Mouse (Mus musculus) megakaryocyte progenitor cell, adult 5-6 weeks (primary cell): ENCODE results near the gene Scoc. TPM values are rescaled to one million over a fixed set of nuclear protein-coding genes. Genes with fewer than 3 reads are reported as not detected.

ENCODE experiments used
- ATAC-seq: replicated peaks from 2 replicates; pipeline ENCODE4 v1.8.0; 2016; ENCODE audit warnings: mild to moderate bottlenecking, moderate TSS enrichment, inconsistent platforms; ENCODE audit not compliant: poor library complexity
- total RNA-seq, 2 experiments: library from RNA; stranded (forward) in 1 of 2; stranded (reverse) in 1 of 2; fragments of 157-497, 149-512 nt in 1 of 2; fragments of 200-1000 nt in 1 of 2; gene quantifications; 2 replicates each; pipeline versions ENCODE4 v1.2.3 to v1.2.4; 2015 to 2017

Scoc gene
- total RNA-seq (2015): 64.4 and 70.9 TPM in 2 replicates
- 27.9 and 43.9 TPM in 2 replicates for total RNA-seq (2017)

DNA sequence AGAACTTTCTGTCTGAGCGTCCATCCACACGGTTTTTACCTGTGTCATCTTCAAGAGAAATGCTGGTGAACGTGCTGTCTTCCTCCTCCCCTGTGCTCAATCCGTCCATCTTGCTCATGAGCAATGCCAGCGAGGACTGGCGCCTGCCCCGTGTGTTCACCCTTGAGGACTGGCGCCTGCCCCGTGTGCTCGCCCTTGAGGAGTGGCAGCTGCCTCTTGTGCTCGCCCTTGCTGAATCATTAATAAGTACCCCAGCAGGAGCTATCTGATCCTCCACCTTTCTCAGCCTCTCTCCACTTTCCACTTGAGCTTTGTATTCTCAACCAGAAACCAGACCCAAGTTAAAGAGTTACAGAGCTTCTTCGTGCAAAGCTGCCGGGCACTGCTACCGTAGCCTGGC, at the start of gene Scoc:
Gene Scoc (minus strand): TSS at position 170 of the 400 bp plus-strand sequence.
- no peak for ATAC-seq

DNA sequence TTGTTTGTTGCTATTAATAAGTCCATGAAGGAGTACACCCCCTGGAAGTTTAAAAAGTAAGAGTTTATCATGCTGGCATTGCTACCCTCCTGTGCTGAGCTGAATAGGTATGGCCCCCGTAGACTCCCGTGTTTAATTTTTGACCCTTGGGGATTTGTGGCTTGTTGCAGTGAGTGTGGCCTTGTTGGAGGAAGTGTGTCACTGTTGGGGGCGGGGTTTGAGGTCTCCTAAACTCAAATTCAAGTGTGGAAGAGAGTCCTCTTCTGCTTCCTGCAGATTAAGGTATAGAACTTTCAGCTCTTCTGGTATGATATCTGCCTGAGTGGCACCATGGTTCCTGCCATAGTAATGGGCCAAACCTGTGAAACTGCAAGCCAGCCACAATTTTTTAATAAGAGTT, 1.4 kb upstream of the Scoc start:
- no peak for ATAC-seq

DNA sequence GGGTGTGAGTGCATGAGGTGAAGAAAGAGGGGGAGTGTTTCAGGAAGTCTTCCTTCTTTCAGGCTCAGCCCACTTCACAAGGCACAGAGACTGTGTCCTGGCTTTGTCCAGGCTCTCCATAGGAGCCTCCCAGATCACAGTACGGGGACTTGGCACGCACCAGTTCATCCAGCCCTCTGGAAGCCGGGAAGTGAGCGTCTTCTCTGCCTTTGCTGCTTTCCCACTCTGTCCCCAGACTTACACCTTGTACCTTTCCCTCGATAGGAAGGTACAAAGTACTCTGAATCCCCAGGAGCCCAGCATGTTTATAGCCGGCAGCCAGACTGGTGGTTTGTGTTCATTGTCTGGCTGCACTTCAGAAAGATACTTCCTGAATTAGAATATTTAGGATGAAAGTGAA, 1.1 kb downstream of the Scoc start:
- no peak for ATAC-seq

DNA sequence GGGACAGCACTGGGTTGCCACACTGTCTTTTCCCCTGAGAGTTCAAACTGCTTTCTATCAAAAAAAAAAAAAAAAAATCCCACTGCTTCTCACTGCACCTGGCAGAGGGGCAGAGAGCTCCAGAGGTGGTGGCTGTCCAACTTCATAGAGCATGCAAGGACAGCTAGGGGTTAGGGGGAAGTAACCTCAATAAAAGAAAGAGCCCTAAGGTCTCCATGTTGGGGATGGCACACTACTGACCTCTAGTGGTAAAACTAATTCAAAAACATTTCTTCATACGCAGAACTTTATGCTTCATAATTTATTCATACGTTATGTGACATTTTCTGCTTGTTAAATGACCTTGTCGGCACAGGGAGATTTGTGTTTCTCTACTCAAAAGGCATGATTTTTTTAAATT, 7.1 kb downstream of the Scoc start:
- peak; percentile 95 for ATAC-seq

DNA sequence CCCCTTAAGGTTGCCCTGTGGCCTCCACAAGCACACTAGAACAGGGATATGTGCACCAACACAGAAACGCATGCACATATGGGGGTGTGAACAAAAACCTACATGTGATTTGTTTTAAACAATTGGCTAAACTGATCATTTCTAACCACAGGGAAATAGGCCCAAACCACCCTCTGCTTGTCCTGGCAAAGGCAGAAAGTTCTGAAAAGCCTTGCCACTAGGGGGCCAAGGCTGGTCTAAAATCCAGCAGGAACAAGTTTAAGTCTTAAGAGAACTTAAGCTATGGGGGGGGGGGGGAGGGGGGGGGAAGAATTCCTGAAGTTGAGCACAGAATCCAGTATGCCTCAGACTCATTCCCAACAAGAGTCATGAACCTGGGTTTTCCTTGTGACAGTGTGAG, 8.2 kb downstream of the Scoc start:
- peak; percentile 80 for ATAC-seq

DNA sequence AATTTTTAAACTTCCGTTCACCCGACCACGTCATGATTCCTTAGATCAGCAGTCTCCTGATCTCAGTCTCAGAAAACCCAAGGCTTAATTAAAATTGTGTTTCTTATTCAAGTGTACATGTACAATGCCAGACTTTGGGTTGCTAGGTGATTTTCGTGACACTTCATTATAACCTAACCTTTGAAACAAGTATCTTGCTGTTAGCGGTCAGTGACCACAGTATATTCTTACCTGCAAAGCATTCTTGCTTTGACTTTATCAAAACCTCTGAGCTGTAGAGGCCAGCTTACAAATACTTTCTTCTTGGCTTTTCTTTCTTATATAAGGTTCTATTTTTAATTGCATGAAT, 15.2 kb downstream of the Scoc start:
- ATAC-seq: no peak

DNA sequence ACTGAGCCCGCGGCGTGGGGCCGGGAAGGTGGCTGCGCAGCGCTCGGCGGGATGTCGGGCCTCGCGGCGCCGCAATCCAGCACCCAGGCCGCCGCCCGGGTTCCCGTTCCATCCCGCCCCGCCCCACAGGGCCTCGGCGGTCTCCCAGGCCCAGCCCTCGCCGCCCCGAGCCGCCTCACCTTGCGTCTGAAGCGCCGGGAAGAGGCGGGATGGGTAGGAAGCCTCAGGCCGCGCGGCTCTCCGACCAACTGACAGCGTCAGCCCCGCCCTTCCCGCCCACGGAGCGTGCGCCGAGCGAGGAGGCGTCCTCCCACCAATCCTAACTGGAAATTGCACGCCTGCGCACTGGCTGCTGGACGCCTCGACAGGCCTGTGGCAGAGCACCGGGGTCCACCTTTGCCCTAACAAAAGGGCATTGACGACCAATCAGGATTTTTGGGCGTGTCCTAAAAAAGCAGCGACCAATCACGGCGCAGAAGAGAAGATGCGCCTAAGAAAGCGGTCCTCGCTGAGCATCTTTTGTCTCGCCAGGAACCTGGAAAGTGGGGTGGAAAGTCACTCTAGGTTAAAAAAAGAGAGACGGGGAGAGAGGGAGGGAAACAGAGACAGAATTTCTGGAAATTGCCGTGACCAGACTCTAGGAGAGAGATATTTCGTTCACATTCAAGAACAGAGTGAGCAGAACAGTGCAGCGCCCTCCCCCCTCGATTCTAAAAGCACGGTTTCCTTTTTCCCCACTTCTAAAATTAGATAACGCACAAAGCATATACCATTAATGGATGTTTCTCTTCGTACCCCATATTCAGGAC, 15.7 kb downstream of the Scoc start:
- ATAC-seq: peak; percentile 99

DNA sequence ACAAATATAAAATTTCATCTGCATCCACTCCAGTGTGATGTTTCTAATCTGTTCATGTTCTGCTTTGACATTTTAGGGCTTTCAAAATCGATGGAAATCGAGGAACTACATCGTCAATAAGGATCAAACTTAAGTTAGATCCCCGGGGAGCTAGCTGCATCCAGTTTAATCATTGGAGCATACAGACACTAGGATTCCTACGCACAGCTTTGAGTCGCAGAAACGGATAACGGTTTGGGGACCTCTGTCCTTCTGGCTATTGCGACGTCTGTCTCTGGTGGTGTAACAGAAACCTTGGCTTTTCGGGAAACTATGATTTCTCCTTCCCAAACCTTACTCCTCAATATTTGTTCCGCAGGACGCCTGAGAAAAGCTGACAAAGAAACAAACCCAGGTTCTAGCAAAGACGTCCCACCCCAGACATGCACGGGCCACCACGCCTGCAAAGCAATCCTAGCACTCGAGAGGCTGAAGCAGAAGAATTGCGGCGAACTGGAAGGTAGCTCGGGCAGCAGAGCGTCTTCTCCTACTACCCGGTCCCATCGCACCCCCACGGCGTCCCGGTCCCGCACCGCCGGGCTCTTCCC, 16.4 kb downstream of the Scoc start:
- no peak for ATAC-seq

DNA sequence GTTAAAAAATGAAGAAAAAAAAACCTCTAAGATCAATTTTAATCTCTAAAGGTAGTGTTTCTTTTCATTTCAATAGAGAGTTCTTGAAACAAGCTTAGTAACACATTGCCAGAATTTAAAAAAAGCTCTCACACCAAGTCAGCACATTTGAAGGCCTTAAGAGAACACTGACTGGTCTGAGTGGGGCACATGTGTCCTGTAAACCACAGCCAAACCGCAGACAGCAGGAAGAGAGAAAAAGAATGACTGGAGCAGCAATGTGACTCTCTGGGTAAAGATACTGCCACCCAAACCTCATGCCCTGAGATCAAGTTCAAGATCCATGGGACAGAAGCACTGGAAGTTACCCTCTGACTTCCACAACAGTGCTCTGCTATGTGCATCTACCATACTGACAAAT, 21.1 kb downstream of the Scoc start:
- peak; percentile 78 for ATAC-seq

DNA sequence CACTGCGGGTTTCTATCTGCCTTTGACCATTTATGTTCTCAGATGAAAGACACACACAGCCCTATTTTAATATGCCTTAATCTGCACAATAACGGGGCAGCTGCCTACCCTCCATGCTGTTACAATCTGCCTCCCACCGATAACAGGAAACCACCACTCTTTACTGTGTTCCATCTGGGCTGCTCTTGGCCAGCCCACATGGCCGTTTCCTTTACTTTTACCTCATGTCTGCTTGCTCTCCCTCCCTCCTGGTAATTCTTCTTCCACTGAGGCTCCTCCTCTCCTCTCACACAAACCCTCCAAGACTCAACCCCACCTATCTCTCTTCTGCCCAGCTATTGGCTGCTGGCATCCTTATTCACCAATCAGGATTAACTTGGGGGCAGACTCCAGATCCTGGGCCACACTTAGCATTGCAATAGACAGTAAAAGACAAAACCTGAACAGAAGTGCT, 29.1 kb downstream of the Scoc start:
- ATAC-seq: peak; percentile 95

DNA sequence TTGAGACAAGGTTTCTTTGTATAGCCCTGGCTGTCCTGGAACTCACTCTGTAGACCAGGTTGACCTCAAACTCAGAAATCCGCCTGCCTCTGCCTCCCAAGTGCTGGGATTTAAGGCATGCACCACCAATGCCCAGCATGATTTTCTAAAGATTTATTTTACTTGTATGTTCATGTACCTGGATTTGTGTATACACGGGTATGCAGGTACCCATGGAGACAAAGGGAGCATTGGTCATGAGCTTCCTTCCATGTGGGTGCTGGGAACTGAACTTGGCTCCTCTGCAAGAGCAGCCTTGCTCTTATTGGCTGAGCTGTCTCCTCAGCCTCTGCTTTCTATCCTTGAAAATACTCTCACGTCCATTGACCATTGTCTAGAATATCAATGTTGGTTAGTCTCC, 29.6 kb downstream of the Scoc start:
- peak; percentile 3; the same call in 1 of the 2 replicates for ATAC-seq

DNA sequence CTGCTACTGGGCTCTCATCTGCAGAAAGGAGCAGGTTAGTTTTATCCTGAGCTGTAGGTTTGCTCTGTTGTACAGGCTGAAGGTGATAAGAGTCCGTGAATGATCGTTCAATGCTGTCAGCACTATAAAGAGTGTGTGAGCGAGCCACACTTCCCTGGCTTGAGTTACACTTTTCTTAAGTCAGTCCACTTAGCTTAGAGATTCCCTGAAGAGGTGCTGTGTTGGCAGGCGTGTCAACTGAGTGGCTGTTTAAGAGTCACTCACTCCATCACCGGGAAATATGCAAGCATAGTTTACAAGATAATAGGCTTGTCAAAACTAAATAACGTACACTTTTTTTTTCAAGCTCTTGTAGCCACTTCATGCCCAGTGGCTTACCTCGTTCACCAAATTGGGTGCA, 31.2 kb downstream of the Scoc start:
- ATAC-seq: no peak

DNA sequence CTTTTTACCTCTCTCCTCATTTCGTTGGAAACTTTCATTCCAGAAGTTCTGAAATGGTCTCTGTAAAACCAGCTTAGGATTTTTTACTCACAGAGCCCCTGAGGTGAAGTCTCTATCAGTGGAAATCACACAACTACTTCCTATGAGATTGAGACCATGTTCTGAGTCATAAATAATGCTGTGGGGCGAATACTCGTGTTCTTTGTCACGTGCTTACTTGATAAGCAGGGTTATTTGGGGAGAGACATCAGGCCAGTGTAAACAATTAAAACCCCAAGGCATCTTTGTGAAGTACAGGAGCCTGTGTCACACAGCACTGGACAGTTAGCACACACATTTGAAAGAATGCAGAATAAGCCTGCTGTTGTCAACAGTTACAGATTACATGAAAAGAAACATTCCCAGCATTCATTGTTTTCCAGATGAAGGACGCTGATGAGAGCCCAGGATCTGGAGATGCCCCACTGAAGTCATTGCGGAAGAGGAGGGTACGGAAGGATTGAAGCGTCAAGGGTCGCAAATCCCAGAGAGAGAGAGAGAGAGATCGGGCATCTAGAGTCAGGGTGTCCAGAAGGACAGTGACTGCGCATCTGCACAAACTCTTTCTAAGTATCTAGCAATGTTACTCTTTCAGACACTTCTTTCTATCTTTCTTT, 32.0 kb downstream of the Scoc start:
- no peak for ATAC-seq

DNA sequence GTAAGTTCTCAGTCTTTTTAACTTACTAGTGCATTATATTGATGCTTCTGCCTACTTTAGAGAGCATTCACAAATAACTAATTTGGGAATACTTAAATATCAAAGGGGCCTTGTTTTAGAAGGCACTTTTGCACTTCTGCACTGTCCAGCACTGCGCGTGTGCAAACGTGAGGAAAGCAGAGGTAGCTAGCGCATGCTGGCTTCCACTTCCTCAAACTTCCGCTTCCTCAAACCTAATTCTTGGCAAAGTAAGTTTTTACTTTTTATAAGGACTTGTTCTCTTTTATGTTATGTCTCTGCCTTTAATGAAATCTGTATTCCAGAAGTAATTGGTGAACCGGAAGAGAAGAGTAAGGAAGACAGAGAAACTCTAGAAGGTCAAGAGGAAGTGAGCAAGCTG, 33.0 kb downstream of the Scoc start:
- ATAC-seq: no peak

DNA sequence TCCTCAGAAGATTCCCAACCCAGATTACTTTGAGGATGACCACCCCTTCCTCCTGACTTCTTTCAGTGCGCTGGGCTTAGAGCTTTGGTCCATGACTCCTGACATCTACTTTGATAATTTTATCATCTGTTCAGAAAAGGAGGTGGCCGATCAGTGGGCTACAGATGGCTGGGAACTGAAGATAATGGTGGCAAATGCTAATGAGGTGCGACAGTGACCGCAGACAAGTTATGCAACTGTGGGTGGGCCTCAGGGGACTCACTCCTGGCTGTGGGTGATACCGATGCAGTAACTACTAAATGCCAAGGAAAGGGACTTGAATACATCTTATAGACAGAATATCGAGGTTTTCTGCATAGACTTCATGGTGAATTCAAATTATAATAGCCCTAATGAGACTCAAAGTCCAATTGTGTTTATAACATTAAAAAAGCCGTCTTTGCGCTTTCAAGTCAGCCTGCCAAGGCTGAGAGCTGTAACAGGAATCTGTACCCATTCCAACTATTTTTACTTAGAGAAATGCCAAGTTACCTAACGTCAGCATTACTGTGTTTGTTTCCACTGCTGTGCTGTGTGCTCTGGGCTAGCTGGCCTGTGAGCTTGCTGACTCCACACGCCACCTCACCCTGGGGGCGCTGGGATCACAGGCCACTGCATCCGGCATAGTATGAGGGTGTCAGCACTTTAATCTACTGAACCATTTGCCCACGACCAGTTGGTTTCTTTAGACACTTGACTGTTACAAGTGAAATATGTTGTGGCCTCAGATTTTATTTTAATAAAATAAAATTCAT, 35.0 kb downstream of the Scoc start:
- ATAC-seq: peak; percentile 96

DNA sequence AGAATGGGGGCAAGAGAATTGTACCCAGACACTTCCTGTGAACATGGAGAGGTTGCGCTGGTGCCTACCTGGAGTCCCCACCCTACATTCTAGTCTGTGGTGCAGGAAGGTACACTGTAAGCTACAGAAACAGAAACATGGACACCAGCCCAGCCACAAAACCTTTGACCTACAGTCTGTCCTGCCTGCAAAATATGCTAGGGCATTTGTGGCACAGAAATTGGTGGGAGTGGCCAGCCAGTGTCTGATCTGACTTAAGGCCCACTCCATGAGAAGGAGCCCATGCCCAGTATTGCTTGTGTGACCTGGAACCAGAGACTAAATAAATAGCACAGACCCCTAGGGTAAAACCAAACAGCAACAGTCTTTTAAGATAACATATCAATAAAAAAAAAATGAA, 36.8 kb downstream of the Scoc start:
- ATAC-seq: no peak

DNA sequence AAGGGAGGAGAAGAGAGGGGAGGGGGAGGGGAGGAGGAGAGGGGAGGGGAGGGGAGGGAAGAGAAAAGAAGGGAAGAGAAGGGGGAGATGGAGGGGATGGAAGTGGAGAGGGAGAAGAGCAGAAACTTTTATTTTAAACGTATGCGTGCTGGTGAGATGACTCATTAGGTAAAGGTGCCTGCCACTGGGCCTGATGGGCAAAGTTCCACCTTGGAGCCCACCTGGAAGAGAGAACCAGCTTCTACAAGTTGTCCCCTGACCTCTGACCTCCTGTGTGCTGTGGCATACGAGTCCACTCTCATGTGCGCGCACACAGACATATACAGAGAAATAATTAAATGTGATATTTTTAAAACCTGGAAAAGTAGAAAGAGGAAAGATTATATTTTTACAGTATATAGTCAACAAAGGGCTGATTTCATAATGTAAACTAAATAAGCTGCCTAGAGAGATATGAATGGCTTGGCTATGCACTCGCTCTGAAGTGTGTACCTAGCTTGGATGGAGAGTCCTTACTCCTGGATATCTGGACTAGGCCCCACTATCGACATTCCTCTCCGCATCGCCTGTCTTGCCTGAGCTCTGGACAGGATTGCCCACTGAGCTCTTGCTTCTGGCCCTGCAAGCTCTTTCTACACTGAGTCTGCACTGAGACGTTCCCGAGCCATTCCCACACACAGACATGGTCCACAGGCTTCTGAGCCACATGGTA, 39.2 kb downstream of the Scoc start:
- ATAC-seq: no peak

DNA sequence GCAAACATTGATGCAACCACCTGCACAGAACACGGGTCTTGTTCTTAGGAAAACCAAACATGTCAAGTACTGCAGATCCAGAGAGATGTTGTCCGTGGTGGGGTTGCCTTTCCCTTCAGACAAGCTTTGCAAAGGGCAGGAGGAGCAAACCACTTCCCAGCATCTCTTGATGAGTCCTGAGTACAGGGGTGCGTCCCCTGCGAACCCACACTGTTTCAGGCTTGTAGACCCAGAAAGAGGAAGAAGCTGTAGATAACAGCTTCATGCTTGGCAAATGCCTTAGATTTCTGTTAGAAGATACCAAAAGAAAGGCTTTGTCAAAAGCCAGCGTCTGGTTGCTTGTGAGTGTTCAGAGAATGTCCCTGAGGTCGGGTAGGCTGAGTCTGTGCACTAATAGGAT, 40.2 kb downstream of the Scoc start:
- peak; percentile 58 for ATAC-seq

DNA sequence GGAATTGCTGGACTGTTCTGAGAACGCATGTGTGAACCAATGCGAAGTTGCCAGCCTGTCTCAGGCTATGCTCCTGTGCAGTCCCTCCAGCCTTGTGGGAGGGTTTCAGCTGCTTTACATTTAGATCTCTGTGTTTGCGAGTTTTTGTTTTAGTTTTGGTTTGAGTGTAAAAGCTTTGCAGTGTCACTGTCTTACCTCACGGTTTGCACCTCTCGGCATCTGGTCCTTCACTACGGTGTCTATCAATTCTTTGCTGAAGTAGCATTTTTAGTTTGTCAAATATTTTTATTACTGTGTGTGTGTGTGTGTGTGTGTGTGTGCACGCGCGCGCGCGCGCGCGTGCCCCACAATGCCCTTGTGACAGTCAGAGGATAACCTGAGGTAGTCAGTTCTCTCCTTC, 41.3 kb downstream of the Scoc start:
- no peak for ATAC-seq

DNA sequence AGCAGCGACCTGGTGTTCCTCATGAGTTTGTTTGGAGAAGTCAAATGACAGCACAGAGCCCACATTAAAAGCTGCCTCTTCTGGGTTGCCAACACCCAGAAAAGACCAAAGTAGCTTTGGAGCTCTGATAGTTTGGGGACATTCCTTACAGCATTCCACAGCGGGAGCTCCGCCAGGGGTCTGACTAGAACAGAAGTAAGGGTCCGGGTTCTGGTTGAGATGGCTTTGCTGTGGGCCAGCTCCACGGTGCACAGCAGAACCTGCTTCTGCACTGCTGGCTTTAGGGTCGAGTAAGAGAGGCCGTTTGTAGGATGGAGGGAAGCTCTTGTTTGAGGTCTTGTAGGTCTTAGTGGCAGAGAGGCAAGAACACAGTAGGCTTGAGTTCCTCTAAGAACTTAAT, 49.7 kb downstream of the Scoc start:
- ATAC-seq: no peak

DNA sequence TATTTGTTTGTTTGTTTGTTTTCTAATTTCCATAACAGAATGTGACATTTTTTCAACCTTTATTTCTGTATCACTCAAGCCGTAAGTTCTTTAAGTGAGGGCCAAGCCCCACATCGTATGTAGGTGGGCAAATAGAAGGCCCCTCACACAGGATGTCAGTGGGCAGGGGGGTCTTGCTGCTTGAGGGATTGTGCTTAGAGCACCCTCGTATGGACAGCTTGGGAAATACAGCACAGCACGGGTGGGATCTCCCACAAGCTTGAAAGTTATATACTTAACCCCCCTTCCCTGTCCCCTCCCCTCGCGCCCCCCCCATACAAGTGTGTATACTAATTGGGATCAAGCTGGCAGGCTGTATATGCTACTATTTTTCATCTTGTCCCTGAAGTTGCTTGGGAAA, 51.4 kb downstream of the Scoc start:
- 0 out of 2 replicates have a peak, but pooled peaks have one; percentile 39 for ATAC-seq
